Mouse (Mus musculus) erythroblast, embryonic 14.5 days (primary cell): ENCODE data around the gene Ndc1. TPM values are rescaled to one million over a fixed set of nuclear protein-coding genes. Genes with fewer than 3 reads are reported as not detected.

Source experiments
- H3K27me3 ChIP-seq: 2 replicates; pipeline ENCODE4 v1.6.1; 2012; ENCODE audit warnings: inconsistent platforms; ENCODE audit not compliant: control insufficient read depth
- H3K36me3 ChIP-seq: 2 replicates; pipeline ENCODE4 v1.6.1; 2012; ENCODE audit warnings: mild to moderate bottlenecking, inconsistent platforms; ENCODE audit not compliant: control insufficient read depth
- H3K4me1 ChIP-seq: 2 replicates; pipeline ENCODE4 v1.6.1; 2012; ENCODE audit warnings: inconsistent platforms; ENCODE audit not compliant: control insufficient read depth
- H3K4me3 ChIP-seq: replicated peaks from 2 replicates; pipeline ENCODE3; 2012; ENCODE audit warnings: moderate library complexity, mild to moderate bottlenecking, inconsistent platforms
- H3K9me3 ChIP-seq: 2 replicates; pipeline ENCODE4 v1.6.1; 2012; ENCODE audit warnings: low read length, inconsistent platforms, mixed read lengths; ENCODE audit not compliant: control insufficient read depth
- GATA1 ChIP-seq: IDR thresholded peaks from 2 replicates; pipeline ENCODE4 v1.6.1; 2012; ENCODE audit warnings: low read length, inconsistent platforms, mixed read lengths
- TAL1 ChIP-seq: IDR thresholded peaks from 3 replicates; pipeline ENCODE4 v1.6.1; 2012; ENCODE audit warnings: low read length, inconsistent platforms, mixed read lengths
- polyA plus RNA-seq: library from polyadenylated mRNA; stranded (reverse); fragments of >175 nt; gene quantifications from 2 replicates; pipeline ENCODE4 v1.2.3, GENCODE M21; 2012

The Ndc1 gene
- polyA plus RNA-seq, 1 experiment: 0.13 TPM

GRCm38 (mm10) chr4:107387038-107387437 lies 19.5 kb downstream of the Ndc1 start:
- Histone ChIP-seq H3K9me3 (no peaks in the 10 kb centered on the region), H3K36me3 (peaks cover 91% of the 10 kb centered on the region), H3K27me3 (no peaks in the 10 kb centered on the region), H3K4me3 (no peak overlapping the region), H3K4me1 (no peaks in the 10 kb centered on the region)
- no peak for TF ChIP-seq GATA1
- no peak for TF ChIP-seq TAL1

DNA sequence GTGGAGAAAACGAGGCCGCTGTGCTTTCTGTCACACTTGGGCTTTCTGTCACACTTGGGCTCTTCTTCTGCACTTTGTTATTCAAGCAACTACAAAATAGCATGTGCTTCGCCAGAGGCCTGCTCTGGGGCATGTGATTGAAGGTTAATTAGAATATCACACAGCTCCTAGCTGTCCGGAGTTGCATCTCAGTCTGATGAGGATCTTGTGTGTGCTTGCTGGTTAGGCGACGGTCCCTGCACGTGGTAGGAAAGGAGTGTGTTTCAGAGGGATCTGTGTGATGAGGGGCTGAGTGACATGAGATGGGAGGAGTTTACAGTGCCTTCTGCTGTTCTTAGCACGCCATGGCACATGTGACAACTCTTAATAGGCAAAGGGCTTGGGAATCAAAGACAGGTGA lies 19.9 kb downstream of the Ndc1 start:
- no peaks in the 10 kb centered on the region for H3K9me3 ChIP-seq
- H3K36me3 ChIP-seq: peaks cover 93% of the 10 kb centered on the region
- no peak overlapping the region for H3K4me3 ChIP-seq
- no peaks in the 10 kb centered on the region for H3K4me1 ChIP-seq
- TF ChIP-seq TAL1 (no peak), GATA1 (no peak)
- no peaks in the 10 kb centered on the region for H3K27me3 ChIP-seq

GRCm38 (mm10) chr4:107388291-107388690 lies 20.7 kb downstream of the Ndc1 start:
- H3K9me3 ChIP-seq: no peaks in the 10 kb centered on the region
- H3K4me1 ChIP-seq: no peaks in the 10 kb centered on the region
- no peak overlapping the region for H3K4me3 ChIP-seq
- TF ChIP-seq TAL1 (no peak), GATA1 (no peak)
- peaks cover 93% of the 10 kb centered on the region for H3K36me3 ChIP-seq
- H3K27me3 ChIP-seq: no peaks in the 10 kb centered on the region

DNA sequence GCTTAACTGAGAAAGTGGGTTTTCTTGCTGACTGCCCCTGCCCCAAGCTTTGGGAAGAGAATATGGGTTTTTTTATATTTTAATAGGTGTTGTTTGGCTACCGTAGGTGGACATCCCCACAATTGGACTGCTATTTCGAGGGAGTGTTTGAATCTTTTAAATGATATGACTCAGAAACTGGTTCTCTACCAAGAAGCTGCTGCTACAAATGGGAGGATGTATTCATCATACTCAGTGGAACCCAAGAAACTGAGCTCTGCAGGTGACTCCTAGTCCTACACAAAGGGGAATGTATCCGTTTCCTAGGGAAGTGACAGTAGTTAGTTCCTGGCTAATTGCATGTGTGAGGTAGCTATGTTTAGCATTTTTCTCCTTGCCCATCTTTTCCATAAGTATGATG lies 21.8 kb downstream of the Ndc1 start:
- H3K4me1 ChIP-seq: no peaks in the 10 kb centered on the region
- no peaks in the 10 kb centered on the region for H3K27me3 ChIP-seq
- H3K36me3 ChIP-seq: peaks cover 95% of the 10 kb centered on the region
- H3K9me3 ChIP-seq: no peaks in the 10 kb centered on the region
- H3K4me3 ChIP-seq: no peak overlapping the region
- TF ChIP-seq GATA1 (no peak), TAL1 (no peak)

- H3K36me3 ChIP-seq: peaks cover 97% of the 10 kb centered on the region
- TF ChIP-seq GATA1 (no peak), TAL1 (no peak)
- no peaks in the 10 kb centered on the region for H3K4me1 ChIP-seq
- H3K4me3 ChIP-seq: no peak overlapping the region
- no peaks in the 10 kb centered on the region for H3K27me3 ChIP-seq
- H3K9me3 ChIP-seq: no peaks in the 10 kb centered on the region
These were observed 26.2 kb downstream of the Ndc1 start for GRCm38 (mm10) chr4:107393771-107394170.

GRCm38 (mm10) chr4:107420202-107420601 lies 52.6 kb downstream of the Ndc1 start:
- peaks cover 8% of the 10 kb centered on the region for H3K4me1 ChIP-seq
- 0 out of 2 replicates have a peak, but pooled peaks cover 2% of the 10 kb centered on the region for H3K27me3 ChIP-seq
- H3K4me3 ChIP-seq: no peak overlapping the region
- no peaks in the 10 kb centered on the region for H3K9me3 ChIP-seq
- TF ChIP-seq GATA1 (no peak), TAL1 (no peak)
- peaks cover 32% of the 10 kb centered on the region for H3K36me3 ChIP-seq

GRCm38 (mm10) chr4:107421711-107422110 lies 54.1 kb downstream of the Ndc1 start:
- peak overlapping the region; percentile 31 for H3K4me3 ChIP-seq
- H3K4me1 ChIP-seq: peaks cover 8% of the 10 kb centered on the region
- peaks cover 20% of the 10 kb centered on the region for H3K36me3 ChIP-seq
- H3K9me3 ChIP-seq: no peaks in the 10 kb centered on the region
- 0 out of 2 replicates have a peak, but pooled peaks cover 2% of the 10 kb centered on the region for H3K27me3 ChIP-seq
- no peak for TF ChIP-seq TAL1
- TF ChIP-seq GATA1: no peak

GRCm38 (mm10) chr4:107422176-107422575 lies 54.6 kb downstream of the Ndc1 start:
- H3K36me3 ChIP-seq: peaks cover 15% of the 10 kb centered on the region
- H3K4me3 ChIP-seq: no peak overlapping the region
- no peak for TF ChIP-seq GATA1
- H3K9me3 ChIP-seq: no peaks in the 10 kb centered on the region
- H3K27me3 ChIP-seq: 0 out of 2 replicates have a peak, but pooled peaks cover 2% of the 10 kb centered on the region
- H3K4me1 ChIP-seq: peaks cover 8% of the 10 kb centered on the region

- TF ChIP-seq TAL1 (no peak), GATA1 (no peak)
- no peak overlapping the region for H3K4me3 ChIP-seq
- H3K36me3 ChIP-seq: no peaks in the 10 kb centered on the region
- peaks cover 8% of the 10 kb centered on the region for H3K4me1 ChIP-seq
- 0 out of 2 replicates have a peak, but pooled peaks cover 2% of the 10 kb centered on the region for H3K27me3 ChIP-seq
- H3K9me3 ChIP-seq: no peaks in the 10 kb centered on the region
These were observed 58.0 kb downstream of the Ndc1 start for GRCm38 (mm10) chr4:107425616-107426015.

DNA sequence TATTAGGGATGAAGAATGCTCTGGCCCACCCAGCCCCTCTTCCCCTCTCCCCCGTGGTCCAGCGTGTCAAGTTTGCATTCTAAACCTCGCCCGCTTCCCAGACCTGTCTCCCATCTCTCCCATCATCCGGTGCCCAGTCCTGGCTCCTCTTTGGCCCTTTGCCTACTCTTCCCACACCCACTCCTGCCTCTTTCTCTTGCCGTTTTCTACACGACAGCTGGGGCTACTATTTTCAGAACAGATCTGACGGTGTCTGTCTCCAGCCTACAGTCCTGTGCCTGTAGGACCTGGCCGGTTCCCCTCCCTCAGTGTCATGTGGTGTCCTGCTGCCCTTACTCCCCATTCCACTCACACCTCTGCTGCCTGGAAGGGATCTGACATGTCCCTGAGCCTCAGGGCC lies 59.0 kb downstream of the Ndc1 start:
- Histone ChIP-seq H3K36me3 (no peaks in the 10 kb centered on the region), H3K4me1 (peaks cover 2% of the 10 kb centered on the region), H3K27me3 (no peaks in the 10 kb centered on the region), H3K4me3 (no peak overlapping the region), H3K9me3 (no peaks in the 10 kb centered on the region)
- TF ChIP-seq TAL1 (no peak), GATA1 (no peak)
